Mouse (Mus musculus): ENCODE results near the gene Crispld2. TPM values are rescaled to one million over a fixed set of nuclear protein-coding genes. Genes with fewer than 3 reads are reported as not detected.

Gene Crispld2
- polyA plus RNA-seq, 1 experiment from 2014 or later = 7.8 TPM

DNA sequence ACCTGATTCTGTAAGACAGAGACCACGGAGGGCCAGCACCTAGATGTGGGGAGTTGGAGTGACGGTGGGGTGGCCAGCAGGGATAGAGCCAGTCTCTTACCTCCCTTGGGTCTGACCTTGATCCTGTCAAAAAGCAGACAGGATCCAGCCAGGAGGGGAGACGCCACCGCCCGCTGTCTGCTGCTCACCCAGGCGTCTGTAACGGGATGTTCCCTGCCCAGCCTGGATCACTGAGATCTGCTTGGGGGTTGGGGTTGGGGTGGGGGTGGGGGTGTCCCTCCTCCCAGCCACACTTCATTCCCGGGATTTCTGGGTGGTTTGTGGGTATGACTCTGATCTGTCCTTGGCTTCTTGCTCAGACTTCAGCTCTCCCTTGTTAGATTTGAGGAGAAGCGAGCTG is 10.1 kb downstream of the Crispld2 start:
- no peak for ATAC-seq (ENCODE audit: insufficient number of reproducible peaks, low FRiP score, low TSS enrichment, low read depth)
- no peaks in the 10 kb centered on the region for H3K36me3 ChIP-seq
- 60% methylated on average over 9 of the region's 9 CpGs for WGBS
- no peak overlapping the region for H3K9ac ChIP-seq
- no peak overlapping the region for H3K4me2 ChIP-seq
- H3K4me3 ChIP-seq = no peak overlapping the region
- H3K27me3 ChIP-seq = no peaks in the 10 kb centered on the region
- no peaks in the 10 kb centered on the region for H3K9me3 ChIP-seq
- peaks cover 25% of the 10 kb centered on the region for H3K4me1 ChIP-seq
- 0 out of 2 replicates have a peak overlapping the region, but pooled peaks have one; percentile 38 for H3K27ac ChIP-seq

- no peak for ATAC-seq (ENCODE audit: insufficient number of reproducible peaks, low FRiP score, low TSS enrichment, low read depth)
- Histone ChIP-seq H3K9ac (no peak overlapping the region), H3K9me3 (no peaks in the 10 kb centered on the region), H3K27ac (no peak overlapping the region), H3K36me3 (no peaks in the 10 kb centered on the region), H3K27me3 (no peaks in the 10 kb centered on the region), H3K4me1 (peaks cover 25% of the 10 kb centered on the region), H3K4me3 (no peak overlapping the region), H3K4me2 (no peak overlapping the region)
- 22% methylated on average over 14 of the region's 14 CpGs for WGBS
Observed at GRCm38 (mm10) chr8:120004154-120004702, 12.0 kb downstream of the Crispld2 start.

- Histone ChIP-seq H3K9me3 (no peaks in the 10 kb centered on the region), H3K4me3 (no peak overlapping the region), H3K4me2 (no peak overlapping the region), H3K4me1 (peaks cover 25% of the 10 kb centered on the region), H3K9ac (no peak overlapping the region), H3K27ac (no peak overlapping the region), H3K36me3 (no peaks in the 10 kb centered on the region), H3K27me3 (no peaks in the 10 kb centered on the region)
- 39% methylated on average over 2 of the region's 2 CpGs for WGBS
- no peak for ATAC-seq (ENCODE audit: insufficient number of reproducible peaks, low FRiP score, low TSS enrichment, low read depth)
Observed at GRCm38 (mm10) chr8:120004705-120005381, 12.6 kb downstream of the Crispld2 start.

DNA sequence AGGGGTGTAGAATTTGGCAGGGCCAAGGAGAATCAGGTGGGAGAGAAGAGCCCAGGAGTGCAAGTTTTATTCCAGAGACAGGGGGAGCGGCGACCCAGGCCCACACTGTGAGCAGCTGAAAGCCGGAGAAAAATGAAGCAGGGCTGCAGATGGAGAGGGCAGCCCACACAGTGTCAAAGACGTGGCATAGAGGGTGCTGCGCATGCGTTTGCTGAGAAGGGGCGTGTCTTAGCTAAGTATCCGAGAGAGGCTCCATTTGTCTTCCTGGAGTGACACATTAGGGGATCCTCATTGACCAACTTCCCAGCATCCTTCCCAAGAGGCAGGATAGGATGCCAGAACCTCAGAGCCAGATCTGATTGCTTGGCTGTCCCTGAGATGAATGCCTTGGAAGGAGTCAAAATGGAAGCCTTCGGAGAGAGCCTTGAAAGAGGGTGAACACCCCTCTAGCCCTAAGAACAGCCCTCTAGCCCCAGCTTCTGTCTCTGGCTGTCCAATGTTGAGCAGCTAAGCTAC is 14.5 kb downstream of the Crispld2 start:
- no peaks in the 10 kb centered on the region for H3K36me3 ChIP-seq
- no peak for ATAC-seq (ENCODE audit: insufficient number of reproducible peaks, low FRiP score, low TSS enrichment, low read depth)
- H3K27ac ChIP-seq = no peak overlapping the region
- H3K27me3 ChIP-seq = no peaks in the 10 kb centered on the region
- H3K4me2 ChIP-seq = no peak overlapping the region
- H3K4me3 ChIP-seq = no peak overlapping the region
- H3K9ac ChIP-seq = no peak overlapping the region
- H3K9me3 ChIP-seq = no peaks in the 10 kb centered on the region
- peaks cover 16% of the 10 kb centered on the region for H3K4me1 ChIP-seq
- 37% methylated on average over 9 of the region's 9 CpGs for WGBS

DNA sequence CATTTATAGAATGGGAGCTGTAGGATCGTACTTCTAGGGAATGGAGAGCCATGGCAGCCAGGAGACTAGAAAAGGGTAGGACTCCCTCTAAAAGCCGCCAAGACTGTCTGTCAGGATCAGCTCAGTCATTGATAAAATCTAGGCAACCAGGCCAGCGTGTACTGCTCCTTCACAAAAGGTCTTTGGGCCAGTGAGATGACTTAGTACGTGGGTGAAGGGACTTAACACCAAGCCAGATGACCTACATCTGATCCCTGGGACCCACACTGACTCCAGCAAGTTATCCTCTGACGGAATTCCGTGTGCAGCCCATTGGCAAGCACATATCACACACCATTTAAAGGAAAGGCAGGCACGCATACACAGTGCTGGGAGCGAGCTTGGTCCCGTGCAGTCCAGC is 14.9 kb downstream of the Crispld2 start:
- Histone ChIP-seq H3K27me3 (no peaks in the 10 kb centered on the region), H3K27ac (no peak overlapping the region), H3K4me3 (no peak overlapping the region), H3K4me2 (no peak overlapping the region), H3K36me3 (no peaks in the 10 kb centered on the region), H3K4me1 (peaks cover 16% of the 10 kb centered on the region), H3K9me3 (no peaks in the 10 kb centered on the region), H3K9ac (no peak overlapping the region)
- 78% methylated on average over 9 of the region's 9 CpGs for WGBS
- ATAC-seq (ENCODE audit: insufficient number of reproducible peaks, low FRiP score, low TSS enrichment, low read depth) = no peak

- H3K9ac ChIP-seq = no peak overlapping the region
- 68% methylated on average over 6 of the region's 6 CpGs for WGBS
- no peak overlapping the region for H3K27ac ChIP-seq
- no peaks in the 10 kb centered on the region for H3K9me3 ChIP-seq
- no peak for ATAC-seq (ENCODE audit: insufficient number of reproducible peaks, low FRiP score, low TSS enrichment, low read depth)
- peaks cover 24% of the 10 kb centered on the region for H3K4me1 ChIP-seq
- no peaks in the 10 kb centered on the region for H3K36me3 ChIP-seq
- no peak overlapping the region for H3K4me3 ChIP-seq
- no peak overlapping the region for H3K4me2 ChIP-seq
- H3K27me3 ChIP-seq = no peaks in the 10 kb centered on the region
Observed at GRCm38 (mm10) chr8:120009284-120009683, 17.0 kb downstream of the Crispld2 start.

GRCm38 (mm10) chr8:120012491-120012890 is 20.3 kb downstream of the Crispld2 start:
- H3K9me3 ChIP-seq = no peaks in the 10 kb centered on the region
- peaks cover 20% of the 10 kb centered on the region for H3K4me1 ChIP-seq
- ATAC-seq (ENCODE audit: insufficient number of reproducible peaks, low FRiP score, low TSS enrichment, low read depth) = no peak
- no peak overlapping the region for H3K4me3 ChIP-seq
- H3K36me3 ChIP-seq = no peaks in the 10 kb centered on the region
- H3K4me2 ChIP-seq = no peak overlapping the region
- 82% methylated on average over 8 of the region's 8 CpGs for WGBS
- no peaks in the 10 kb centered on the region for H3K27me3 ChIP-seq
- no peak overlapping the region for H3K9ac ChIP-seq
- H3K27ac ChIP-seq = no peak overlapping the region

GRCm38 (mm10) chr8:120012927-120013326 is 20.7 kb downstream of the Crispld2 start:
- no peak overlapping the region for H3K4me3 ChIP-seq
- 26% methylated on average over 9 of the region's 9 CpGs for WGBS
- no peak overlapping the region for H3K27ac ChIP-seq
- H3K4me2 ChIP-seq = no peak overlapping the region
- ATAC-seq (ENCODE audit: insufficient number of reproducible peaks, low FRiP score, low TSS enrichment, low read depth) = no peak
- no peaks in the 10 kb centered on the region for H3K27me3 ChIP-seq
- H3K9ac ChIP-seq = no peak overlapping the region
- no peaks in the 10 kb centered on the region for H3K9me3 ChIP-seq
- H3K36me3 ChIP-seq = no peaks in the 10 kb centered on the region
- peaks cover 20% of the 10 kb centered on the region for H3K4me1 ChIP-seq

- H3K27ac ChIP-seq = no peak overlapping the region
- H3K27me3 ChIP-seq = no peaks in the 10 kb centered on the region
- ATAC-seq (ENCODE audit: insufficient number of reproducible peaks, low FRiP score, low TSS enrichment, low read depth) = no peak
- H3K4me2 ChIP-seq = no peak overlapping the region
- H3K36me3 ChIP-seq = no peaks in the 10 kb centered on the region
- H3K4me1 ChIP-seq = peaks cover 20% of the 10 kb centered on the region
- H3K9me3 ChIP-seq = no peaks in the 10 kb centered on the region
- no peak overlapping the region for H3K9ac ChIP-seq
- no peak overlapping the region for H3K4me3 ChIP-seq
- WGBS = 47% methylated on average over 15 of the region's 15 CpGs
Observed at GRCm38 (mm10) chr8:120014267-120015023, 22.2 kb downstream of the Crispld2 start.

GRCm38 (mm10) chr8:120015916-120016315 is 23.7 kb downstream of the Crispld2 start:
- no peaks in the 10 kb centered on the region for H3K9me3 ChIP-seq
- H3K4me3 ChIP-seq = no peak overlapping the region
- H3K4me2 ChIP-seq = no peak overlapping the region
- 80% methylated on average over 8 of the region's 8 CpGs for WGBS
- ATAC-seq (ENCODE audit: insufficient number of reproducible peaks, low FRiP score, low TSS enrichment, low read depth) = no peak
- H3K9ac ChIP-seq = no peak overlapping the region
- no peaks in the 10 kb centered on the region for H3K36me3 ChIP-seq
- no peak overlapping the region for H3K27ac ChIP-seq
- H3K27me3 ChIP-seq = no peaks in the 10 kb centered on the region
- H3K4me1 ChIP-seq = peaks cover 25% of the 10 kb centered on the region

DNA sequence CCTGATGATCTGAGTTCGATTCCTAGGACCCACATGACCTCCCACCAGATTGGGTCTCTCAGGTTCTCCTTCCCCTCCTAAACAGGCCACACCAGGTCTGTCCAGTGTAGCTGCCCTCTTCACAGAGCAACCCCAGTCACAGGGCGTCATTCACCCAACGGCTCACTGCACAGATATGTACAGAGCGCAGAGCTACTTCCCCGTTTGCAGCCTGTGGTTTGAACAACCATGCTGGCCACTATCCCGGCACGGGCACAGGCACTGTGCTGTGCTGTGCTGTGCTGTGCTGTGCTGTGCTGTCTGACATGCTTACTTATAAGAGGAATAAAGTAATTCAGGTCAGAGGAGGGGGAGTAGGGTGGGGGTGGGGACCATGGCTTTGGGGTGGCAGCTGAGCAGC is 24.2 kb downstream of the Crispld2 start:
- Histone ChIP-seq H3K4me2 (no peak overlapping the region), H3K27me3 (no peaks in the 10 kb centered on the region), H3K36me3 (no peaks in the 10 kb centered on the region), H3K9ac (no peak overlapping the region), H3K27ac (no peak overlapping the region), H3K4me3 (no peak overlapping the region), H3K4me1 (peaks cover 30% of the 10 kb centered on the region), H3K9me3 (no peaks in the 10 kb centered on the region)
- 75% methylated on average over 7 of the region's 7 CpGs for WGBS
- ATAC-seq (ENCODE audit: insufficient number of reproducible peaks, low FRiP score, low TSS enrichment, low read depth) = no peak

DNA sequence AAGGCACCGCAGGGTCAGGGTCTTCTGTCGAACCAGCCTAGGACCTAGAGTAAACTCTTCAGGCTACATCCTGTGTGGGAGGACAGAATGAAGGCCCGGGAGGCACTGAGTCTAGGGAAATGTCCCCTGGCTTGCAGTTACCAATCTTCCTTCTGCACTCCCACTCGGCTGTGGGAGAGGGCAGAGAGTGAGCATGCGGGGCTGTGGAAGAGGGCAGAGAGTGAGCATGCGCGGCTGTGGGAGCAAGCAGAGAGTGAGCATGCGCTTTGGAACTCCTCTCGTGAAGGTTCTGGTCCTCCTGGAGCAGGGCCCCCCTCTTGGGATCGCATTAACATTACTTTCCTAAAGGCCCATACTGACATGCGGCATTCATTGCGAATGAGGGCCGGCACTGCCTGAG is 25.1 kb downstream of the Crispld2 start:
- Histone ChIP-seq H3K4me2 (no peak overlapping the region), H3K9ac (no peak overlapping the region), H3K4me3 (no peak overlapping the region), H3K27ac (no peak overlapping the region), H3K36me3 (no peaks in the 10 kb centered on the region), H3K9me3 (no peaks in the 10 kb centered on the region), H3K4me1 (peaks cover 33% of the 10 kb centered on the region), H3K27me3 (no peaks in the 10 kb centered on the region)
- ATAC-seq (ENCODE audit: insufficient number of reproducible peaks, low FRiP score, low TSS enrichment, low read depth) = no peak
- 93% methylated on average over 13 of the region's 13 CpGs for WGBS

Measured in limb, embryonic 15.5 days (tissue).